Mouse (Mus musculus): ENCODE results near the gene Wfikkn2. TPM values are rescaled to one million over a fixed set of nuclear protein-coding genes. Genes with fewer than 3 reads are reported as not detected.
A peak's percentile ranks its signal among the peaks of the same experiment; 100 is the strongest.
"Not testable (repeated sequence)": the region's sequence is repeated elsewhere in the genome, so short reads cannot be mapped to it uniquely, and the experiment has no call there.

Wfikkn2 gene
- polyA plus RNA-seq, 1 experiment from 2014 or later, result 1.5 TPM

DNA sequence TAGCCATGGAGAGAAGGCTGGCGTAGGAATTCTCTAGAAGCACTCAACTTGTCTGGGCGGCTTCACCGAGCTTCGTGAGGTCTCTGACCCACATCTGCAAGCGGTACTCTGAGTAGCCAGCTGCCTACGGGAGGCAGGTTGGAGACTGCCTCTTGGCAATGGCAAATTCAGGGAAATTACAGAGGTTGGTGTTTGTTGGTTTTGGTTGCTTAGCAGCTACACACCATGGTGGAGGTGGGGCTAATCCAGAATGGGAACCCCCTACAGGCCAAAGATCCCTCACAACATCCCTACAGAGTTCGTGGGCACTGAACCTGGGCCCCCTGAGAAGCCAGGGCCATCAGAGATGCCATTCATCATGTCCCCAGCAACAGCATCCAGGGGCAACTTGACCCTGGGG is 29.4 kb upstream of the Wfikkn2 start:
- WGBS, result 75% methylated on average over 7 of the region's 7 CpGs

DNA sequence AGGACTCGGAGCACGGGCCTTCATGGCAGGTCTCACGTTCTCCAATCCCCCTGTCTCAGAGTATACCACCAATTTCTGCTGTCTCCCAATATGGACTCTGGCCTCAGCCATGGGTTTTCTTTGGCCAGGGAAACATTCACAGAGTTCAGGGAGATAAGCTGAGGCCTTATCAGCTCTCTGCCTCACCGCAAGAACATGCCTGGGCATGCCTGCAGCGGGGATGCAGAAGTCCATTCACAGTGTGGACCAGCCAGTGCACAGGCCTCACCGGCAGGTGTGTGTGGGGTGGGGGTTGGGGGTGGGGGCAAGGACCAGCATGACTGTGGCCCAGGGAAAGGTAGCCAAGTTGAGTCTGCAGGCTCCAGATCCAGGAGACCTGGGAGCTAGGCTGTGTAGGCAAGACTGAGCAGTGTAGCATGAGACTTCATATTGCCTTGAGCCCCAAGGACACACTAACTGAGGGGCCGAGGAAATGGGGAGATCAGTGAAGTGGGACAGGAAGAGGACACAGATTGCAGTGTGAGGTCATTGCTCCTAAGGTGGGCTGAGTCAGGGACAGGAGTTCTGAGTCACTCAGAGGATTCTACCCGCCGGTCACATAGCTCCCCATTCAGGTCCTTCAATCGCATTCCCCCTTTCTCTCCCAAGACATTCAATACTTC is 28.5 kb upstream of the Wfikkn2 start:
- WGBS, result 75% methylated on average over 10 of the region's 10 CpGs
- H3K27ac ChIP-seq, result no peak overlapping the region
- ATAC-seq (ENCODE audit: borderline replicate concordance, extremely low read depth, low FRiP score, low TSS enrichment), result no peak

More for the DNA sequence above, 29.4 kb upstream of the Wfikkn2 start:
- Histone ChIP-seq H3K27ac (no peak overlapping the region), H3K9ac (no peak overlapping the region), H3K4me1 (peaks cover 13% of the 10 kb centered on the region; the same call in 1 of the 2 replicates), H3K36me3 (no peaks in the 10 kb centered on the region), H3K4me3 (no peak overlapping the region), H3K27me3 (no peaks in the 10 kb centered on the region), H3K9me3 (no peaks in the 10 kb centered on the region), H3K4me2 (no peak overlapping the region)
- ATAC-seq (ENCODE audit: borderline replicate concordance, extremely low read depth, low FRiP score, low TSS enrichment), result no peak

DNA sequence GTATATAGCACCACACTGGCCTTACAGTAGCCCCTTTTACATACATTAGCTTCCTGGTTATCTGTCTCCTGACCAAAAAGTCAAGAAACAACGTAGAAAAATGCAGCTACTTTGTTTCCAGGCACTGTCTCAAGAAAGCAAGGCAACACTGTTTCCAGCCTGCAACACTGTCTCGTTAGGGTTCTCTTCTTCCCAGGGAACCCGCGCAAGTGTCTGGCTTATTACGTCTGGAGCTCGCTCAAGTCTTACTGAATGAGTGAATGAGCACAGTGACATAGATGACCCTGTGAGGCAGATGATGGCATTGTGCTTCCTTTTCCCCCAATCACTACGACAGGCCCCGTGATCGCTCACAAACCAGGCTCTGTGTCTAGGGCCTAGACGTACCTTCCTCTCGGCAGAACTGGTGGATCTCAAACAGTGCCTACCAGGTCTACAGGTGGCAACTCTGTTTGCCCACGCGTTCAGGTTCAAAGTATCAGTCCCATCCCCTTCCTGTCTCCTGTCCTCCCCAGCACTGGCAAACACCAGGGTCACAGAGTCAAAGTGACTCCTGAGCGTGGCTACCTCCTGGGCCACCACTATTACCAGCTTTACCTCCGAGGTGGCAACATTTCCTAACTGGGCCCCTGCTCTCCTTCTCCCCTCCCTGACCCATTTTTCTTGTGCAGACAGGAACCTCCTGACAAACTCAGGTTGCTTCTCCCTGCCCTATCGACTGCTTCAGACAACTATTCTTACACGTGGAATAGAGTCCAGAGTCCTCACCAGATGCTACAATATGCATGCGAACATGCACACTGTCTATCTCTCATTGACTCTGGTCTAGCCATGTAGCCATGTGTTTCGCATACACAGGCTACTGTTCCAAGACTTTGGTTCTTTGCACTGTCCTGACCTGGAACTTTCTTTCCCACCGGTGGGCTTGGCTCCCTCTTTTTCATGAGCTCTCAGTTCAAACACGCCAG is 27.4 kb upstream of the Wfikkn2 start:
- Histone ChIP-seq H3K27ac (no peak overlapping the region), H3K9ac (no peak overlapping the region), H3K4me1 (peaks cover 13% of the 10 kb centered on the region; the same call in 1 of the 2 replicates), H3K27me3 (no peaks in the 10 kb centered on the region), H3K4me3 (no peak overlapping the region), H3K36me3 (no peaks in the 10 kb centered on the region), H3K4me2 (no peak overlapping the region), H3K9me3 (no peaks in the 10 kb centered on the region)
- ATAC-seq (ENCODE audit: borderline replicate concordance, extremely low read depth, low FRiP score, low TSS enrichment), result no peak
- WGBS, result 81% methylated on average over 21 of the region's 21 CpGs

More for the DNA sequence above, 28.5 kb upstream of the Wfikkn2 start:
- Histone ChIP-seq H3K9me3 (no peaks in the 10 kb centered on the region), H3K9ac (no peak overlapping the region), H3K4me1 (peaks cover 13% of the 10 kb centered on the region; the same call in 1 of the 2 replicates), H3K4me3 (no peak overlapping the region), H3K36me3 (no peaks in the 10 kb centered on the region), H3K4me2 (no peak overlapping the region), H3K27me3 (no peaks in the 10 kb centered on the region)

DNA sequence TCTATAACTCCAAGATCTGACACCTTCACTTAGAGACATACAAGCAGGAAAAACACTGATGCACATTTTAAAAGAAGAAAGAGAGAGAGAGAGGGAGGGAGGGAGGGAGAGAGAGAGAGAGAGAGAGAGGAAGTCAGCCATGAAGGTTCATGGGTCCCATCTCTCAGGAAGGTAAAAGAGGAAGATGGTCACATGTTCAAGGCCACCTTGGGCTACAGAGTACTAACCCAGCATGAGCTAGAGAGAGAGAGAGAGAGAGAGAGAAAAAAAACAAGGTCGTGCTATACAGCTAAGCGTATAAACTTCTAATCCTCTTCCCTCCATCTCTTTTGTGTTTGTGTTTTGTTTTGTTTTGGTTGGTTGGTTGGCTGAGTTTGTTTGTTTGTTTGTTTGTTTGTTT is 25.2 kb upstream of the Wfikkn2 start:
- Histone ChIP-seq H3K27me3 (no peaks in the 10 kb centered on the region), H3K4me1 (peaks cover 4% of the 10 kb centered on the region; the same call in 1 of the 2 replicates), H3K4me2 (no peak overlapping the region), H3K36me3 (no peaks in the 10 kb centered on the region), H3K9me3 (no peaks in the 10 kb centered on the region), H3K4me3 (no peak overlapping the region), H3K9ac (no peak overlapping the region), H3K27ac (no peak overlapping the region)
- 86% methylated on average over 2 of the region's 2 CpGs for WGBS
- no peak for ATAC-seq (ENCODE audit: borderline replicate concordance, extremely low read depth, low FRiP score, low TSS enrichment)

DNA sequence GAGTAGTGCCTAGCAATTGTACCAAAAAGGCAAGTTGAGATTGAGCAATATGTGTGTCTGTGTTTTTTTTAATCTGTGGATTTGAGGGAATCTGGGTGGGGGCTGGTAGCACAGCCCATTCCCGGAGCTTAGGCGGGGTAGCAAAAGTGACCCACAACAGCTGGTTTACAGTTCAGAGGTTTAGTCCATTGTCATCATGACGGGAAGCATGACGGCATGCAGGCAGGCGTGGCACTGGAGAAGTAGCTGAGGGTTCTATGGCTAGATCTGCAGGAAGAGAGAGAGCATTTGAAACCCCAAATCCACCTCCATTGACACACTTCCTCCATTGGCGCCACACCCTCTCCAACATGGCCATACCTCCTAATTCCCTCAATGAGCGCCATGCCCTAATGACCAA is 24.1 kb upstream of the Wfikkn2 start:
- no peak overlapping the region for H3K4me3 ChIP-seq
- H3K4me1 ChIP-seq, result peaks cover 6% of the 10 kb centered on the region
- WGBS, result 82% methylated on average over 7 of the region's 7 CpGs
- H3K36me3 ChIP-seq, result no peaks in the 10 kb centered on the region
- H3K4me2 ChIP-seq, result no peak overlapping the region
- H3K27me3 ChIP-seq, result no peaks in the 10 kb centered on the region
- H3K9ac ChIP-seq, result no peak overlapping the region
- H3K27ac ChIP-seq, result no peak overlapping the region
- no peaks in the 10 kb centered on the region for H3K9me3 ChIP-seq
- no peak for ATAC-seq (ENCODE audit: borderline replicate concordance, extremely low read depth, low FRiP score, low TSS enrichment)

DNA sequence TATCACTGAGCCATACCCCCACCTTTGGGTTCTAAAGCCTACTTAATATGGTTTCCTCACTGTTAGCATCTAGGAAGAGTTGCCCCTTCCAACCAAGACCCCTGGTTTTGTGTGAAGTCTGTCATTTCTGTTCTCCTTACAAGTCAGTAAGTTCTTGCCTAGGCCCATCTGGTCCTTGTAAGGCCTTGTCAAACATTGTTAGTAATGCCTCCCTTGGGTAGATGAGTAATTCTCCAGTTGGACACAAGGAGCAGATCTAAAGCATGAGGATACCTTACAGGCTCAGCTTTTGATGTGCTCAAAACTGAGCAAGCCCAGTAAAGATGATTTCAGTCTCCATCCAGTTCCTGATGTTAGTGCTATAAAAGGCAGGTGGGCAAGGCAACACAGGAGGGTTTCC is 23.0 kb upstream of the Wfikkn2 start:
- Histone ChIP-seq H3K4me3 (no peak overlapping the region), H3K4me1 (peaks cover 8% of the 10 kb centered on the region), H3K9ac (no peak overlapping the region), H3K27ac (no peak overlapping the region), H3K4me2 (no peak overlapping the region), H3K27me3 (no peaks in the 10 kb centered on the region), H3K9me3 (no peaks in the 10 kb centered on the region), H3K36me3 (no peaks in the 10 kb centered on the region)
- no peak for ATAC-seq (ENCODE audit: borderline replicate concordance, extremely low read depth, low FRiP score, low TSS enrichment)

DNA sequence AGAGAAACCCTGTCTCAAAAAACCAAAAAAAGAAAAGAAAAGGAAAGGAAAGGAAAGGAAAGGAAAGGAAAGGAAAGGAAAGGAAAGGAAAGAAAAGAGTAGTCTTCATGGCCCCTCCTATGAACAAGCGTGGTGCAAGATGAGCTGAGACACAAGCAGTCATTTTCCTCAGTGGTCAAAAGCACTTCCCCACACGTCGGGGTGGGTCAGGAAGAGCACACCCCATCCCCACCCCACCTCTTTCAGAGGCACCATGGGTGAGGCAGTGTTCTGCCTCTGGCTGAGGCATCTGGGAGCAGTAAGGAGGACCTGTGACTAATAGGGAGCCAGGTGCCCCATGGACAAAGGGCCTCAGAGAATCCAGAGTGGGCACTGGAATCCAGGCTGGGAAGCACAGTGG is 20.4 kb upstream of the Wfikkn2 start:
- H3K27me3 ChIP-seq; ATAC-seq (ENCODE audit: borderline replicate concordance, extremely low read depth, low FRiP score, low TSS enrichment); H3K4me2 ChIP-seq; H3K9ac ChIP-seq; H3K4me3 ChIP-seq; H3K36me3 ChIP-seq; H3K9me3 ChIP-seq; H3K4me1 ChIP-seq; H3K27ac ChIP-seq: not testable (repeated sequence)
- 69% methylated on average over 3 of the region's 3 CpGs for WGBS

DNA sequence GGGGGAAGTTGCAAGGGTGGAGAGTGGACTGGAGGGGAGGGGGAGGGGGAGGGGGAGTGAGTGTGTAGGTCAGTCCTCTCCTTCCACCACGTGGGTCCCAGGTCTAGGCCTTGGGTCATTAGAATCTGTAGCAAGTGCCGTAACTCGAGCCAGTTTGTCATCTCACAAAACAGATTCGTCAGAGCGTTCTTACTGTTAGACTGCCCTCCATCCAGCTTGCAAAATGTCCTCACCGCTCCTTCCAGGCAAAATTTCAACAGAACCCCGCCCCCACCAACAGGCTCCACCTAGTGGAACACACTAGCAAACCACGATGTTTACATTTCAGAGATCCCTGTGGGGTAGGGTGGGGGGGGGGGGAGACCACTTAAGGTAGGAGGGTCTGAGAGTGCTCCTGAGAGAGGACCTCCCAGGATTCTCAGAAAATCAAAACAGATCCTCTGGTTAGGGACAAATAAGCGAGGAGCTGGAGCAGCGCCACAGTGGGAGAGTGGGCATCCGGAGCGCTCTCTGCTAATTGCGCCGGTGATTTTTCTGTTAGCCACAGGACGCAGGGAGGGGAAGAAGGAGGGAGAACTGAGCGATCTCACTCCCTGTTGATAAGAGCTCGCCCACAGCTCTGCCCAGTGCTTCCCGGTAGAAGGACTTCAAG is 19.5 kb upstream of the Wfikkn2 start:
- H3K4me2 ChIP-seq, result peak overlapping the region; percentile 67
- 0 out of 2 replicates have a peak overlapping the region, but pooled peaks have one; percentile 31 for H3K27ac ChIP-seq
- peak; percentile 74 for ATAC-seq (ENCODE audit: borderline replicate concordance, extremely low read depth, low FRiP score, low TSS enrichment)
- H3K9me3 ChIP-seq, result no peaks in the 10 kb centered on the region
- H3K36me3 ChIP-seq, result no peaks in the 10 kb centered on the region
- H3K9ac ChIP-seq, result peak overlapping the region; percentile 32; the same call in 1 of the 2 replicates
- H3K27me3 ChIP-seq, result no peaks in the 10 kb centered on the region
- peaks cover 4% of the 10 kb centered on the region; the same call in 1 of the 2 replicates for H3K4me1 ChIP-seq
- peak overlapping the region; percentile 42 for H3K4me3 ChIP-seq
- under 1% methylated on average over 18 of the region's 18 CpGs for WGBS

DNA sequence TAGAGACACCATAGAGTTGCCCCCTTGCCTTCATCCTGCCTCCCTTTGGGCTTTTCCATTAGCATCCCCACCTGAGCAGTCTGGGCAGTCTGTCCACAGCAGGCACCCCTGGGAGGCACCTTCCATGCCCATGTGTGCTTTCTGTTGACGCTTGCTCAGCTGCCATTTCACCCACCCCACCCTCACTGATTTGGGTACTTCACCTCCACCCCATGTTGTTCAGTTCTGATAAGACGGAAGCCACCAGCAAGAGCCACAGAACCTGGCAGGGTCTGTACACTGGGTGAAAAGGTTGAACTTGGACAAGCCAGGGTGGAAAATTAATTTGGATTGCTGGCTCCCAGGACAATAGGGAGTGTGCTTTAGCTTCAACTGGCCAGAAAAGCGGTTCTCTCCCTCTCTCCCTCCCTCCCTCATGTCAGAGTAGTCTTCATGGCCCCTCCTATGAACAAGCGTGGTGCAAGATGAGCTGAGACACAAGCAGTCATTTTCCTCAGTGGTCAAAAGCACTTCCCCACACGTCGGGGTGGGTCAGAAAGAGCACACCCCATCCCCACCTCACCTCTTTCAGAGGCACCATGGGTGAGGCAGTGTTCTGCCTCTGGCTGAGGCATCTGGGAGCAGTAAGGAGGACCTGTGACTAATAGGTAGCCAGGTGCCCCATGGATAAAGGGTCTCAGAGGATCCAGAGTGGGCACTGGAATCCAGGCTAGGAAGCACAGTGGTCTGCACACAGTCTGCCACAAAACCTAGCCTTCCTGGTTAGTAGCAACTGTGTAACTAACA is 16.0 kb upstream of the Wfikkn2 start:
- peaks cover 4% of the 10 kb centered on the region; the same call in 1 of the 2 replicates for H3K4me1 ChIP-seq
- ATAC-seq (ENCODE audit: borderline replicate concordance, extremely low read depth, low FRiP score, low TSS enrichment), result no peak
- H3K9ac ChIP-seq, result no peak overlapping the region
- H3K4me2 ChIP-seq, result no peak overlapping the region
- no peaks in the 10 kb centered on the region for H3K36me3 ChIP-seq
- no peaks in the 10 kb centered on the region for H3K9me3 ChIP-seq
- H3K27me3 ChIP-seq, result no peaks in the 10 kb centered on the region
- no peak overlapping the region for H3K4me3 ChIP-seq
- H3K27ac ChIP-seq, result no peak overlapping the region
- WGBS, result 45% methylated on average over 6 of the region's 6 CpGs

DNA sequence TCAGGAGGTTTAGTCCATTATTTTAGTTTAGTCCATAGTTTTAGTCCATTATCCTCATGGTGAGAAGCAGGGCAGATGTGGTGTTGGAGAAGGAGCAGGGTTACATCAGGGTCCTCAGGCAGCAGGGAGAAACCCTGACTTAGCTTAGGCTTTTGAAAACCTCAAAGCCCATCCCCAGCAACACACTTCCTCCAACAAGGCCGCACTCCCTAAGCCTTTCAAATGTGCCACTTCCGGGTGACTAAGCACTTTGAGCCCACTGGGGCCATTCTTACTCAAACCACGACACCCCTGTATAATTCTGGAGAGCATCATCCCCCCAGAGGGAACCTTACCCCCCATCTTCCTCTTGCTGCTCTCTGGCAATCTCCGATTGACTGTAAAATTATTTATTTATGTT is 14.0 kb upstream of the Wfikkn2 start:
- Histone ChIP-seq H3K36me3 (no peaks in the 10 kb centered on the region), H3K4me3 (no peak overlapping the region), H3K27ac (no peak overlapping the region), H3K27me3 (no peaks in the 10 kb centered on the region), H3K9ac (no peak overlapping the region), H3K4me2 (no peak overlapping the region), H3K9me3 (no peaks in the 10 kb centered on the region), H3K4me1 (peaks cover under 1% of the 10 kb centered on the region; the same call in 1 of the 2 replicates)
- 66% methylated on average over 4 of the region's 4 CpGs for WGBS
- ATAC-seq (ENCODE audit: borderline replicate concordance, extremely low read depth, low FRiP score, low TSS enrichment), result no peak

DNA sequence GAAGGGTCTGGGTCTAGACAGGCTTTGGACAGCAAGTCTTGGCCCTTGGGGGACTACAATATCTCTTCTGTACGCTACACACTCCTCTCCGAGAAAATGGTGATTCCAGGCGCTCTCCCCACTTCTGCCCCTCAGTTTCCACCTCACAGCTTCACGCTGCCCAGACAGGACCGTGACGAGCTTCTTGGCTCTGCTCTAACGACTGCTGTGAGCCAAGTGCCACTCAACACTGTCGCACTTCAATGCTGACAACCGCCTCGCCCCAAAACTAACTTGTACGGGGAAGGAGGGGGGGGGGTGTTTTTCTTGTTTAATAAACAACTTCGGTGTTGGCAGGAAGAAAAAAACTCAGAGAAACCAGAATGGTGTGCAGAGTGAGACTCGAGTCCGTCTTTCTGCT is 12.2 kb upstream of the Wfikkn2 start:
- Histone ChIP-seq H3K27me3 (no peaks in the 10 kb centered on the region), H3K4me3 (no peak overlapping the region), H3K36me3 (no peaks in the 10 kb centered on the region), H3K9me3 (no peaks in the 10 kb centered on the region), H3K4me2 (no peak overlapping the region), H3K27ac (no peak overlapping the region), H3K4me1 (no peaks in the 10 kb centered on the region), H3K9ac (no peak overlapping the region)
- WGBS, result 46% methylated on average over 14 of the region's 14 CpGs
- no peak for ATAC-seq (ENCODE audit: borderline replicate concordance, extremely low read depth, low FRiP score, low TSS enrichment)
